Mouse (Mus musculus) stomach, postnatal 0 days (tissue): Measurements from ENCODE around the gene Slc2a12.

ENCODE experiments used
- CTCF ChIP-seq: IDR thresholded peaks from 2 replicates; pipeline ENCODE4 v1.5.1; 2016; ENCODE audit warnings: antibody characterized with exemption, low read depth, mild to moderate bottlenecking, moderate library complexity
- EP300 ChIP-seq: optimal IDR thresholded peaks from 2 replicates; pipeline ENCODE3; 2016; ENCODE audit warnings: antibody characterized with exemption

DNA sequence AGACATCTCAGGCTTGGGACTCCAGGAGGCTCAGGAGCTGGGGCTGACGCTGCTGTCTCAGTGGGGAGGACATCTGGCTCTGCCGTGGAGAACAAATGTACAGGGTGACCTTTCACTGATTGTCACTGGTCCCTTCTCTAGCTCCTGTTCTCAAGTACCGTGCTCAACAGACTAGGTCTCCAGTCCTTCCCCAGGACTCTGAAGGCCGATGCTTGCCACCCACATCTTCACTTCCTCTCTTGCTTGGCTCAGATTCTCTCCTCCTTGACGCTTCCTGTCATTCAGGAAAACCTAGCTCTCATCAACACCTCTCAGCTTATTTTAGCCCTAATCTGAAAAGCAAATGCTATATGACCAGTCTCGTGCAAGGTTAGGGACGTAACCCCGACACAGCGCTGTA lies 56.0 kb downstream of the Slc2a12 start:
- TF ChIP-seq EP300 (no peak), CTCF (no peak)
